Mouse (Mus musculus) urinary bladder, postnatal 14 days (tissue): ENCODE results near the gene Apoe.

Source experiments
- DNase-seq: peaks from one replicate; pipeline ENCODE4 v3.0.0; 2021; ENCODE audit warnings: low spot score

The Apoe gene

DNA sequence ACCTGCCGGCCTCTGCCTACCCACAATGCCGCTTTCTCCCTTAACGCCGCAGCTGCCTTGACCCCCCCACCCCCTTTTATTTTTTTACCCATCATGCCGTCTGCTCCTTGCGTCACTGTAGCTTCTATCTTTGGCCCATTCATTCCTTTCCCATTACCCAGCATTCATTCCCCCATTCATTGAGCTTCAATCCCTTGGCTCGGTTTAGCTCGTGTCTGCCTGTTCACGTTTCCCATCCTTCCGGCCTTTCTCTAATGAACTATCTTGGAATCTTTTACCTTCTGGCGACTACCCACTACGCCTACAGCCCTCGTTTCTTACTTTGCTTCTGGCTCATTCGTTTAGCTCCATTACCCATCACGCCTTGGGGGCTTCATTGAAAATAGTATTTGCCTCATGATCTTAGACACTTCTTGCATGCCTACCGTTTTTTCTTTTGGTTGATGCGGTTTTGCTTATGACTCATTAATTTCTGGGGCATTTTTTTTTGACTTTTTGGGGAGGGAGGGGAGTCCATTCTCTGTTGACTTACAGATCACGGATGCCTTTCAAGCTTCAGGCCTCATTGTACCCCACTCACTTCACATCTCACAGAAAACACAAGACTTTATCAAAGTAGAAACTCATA lies 17.2 kb upstream of the Apoe start:
- no peak for DNase-seq

DNA sequence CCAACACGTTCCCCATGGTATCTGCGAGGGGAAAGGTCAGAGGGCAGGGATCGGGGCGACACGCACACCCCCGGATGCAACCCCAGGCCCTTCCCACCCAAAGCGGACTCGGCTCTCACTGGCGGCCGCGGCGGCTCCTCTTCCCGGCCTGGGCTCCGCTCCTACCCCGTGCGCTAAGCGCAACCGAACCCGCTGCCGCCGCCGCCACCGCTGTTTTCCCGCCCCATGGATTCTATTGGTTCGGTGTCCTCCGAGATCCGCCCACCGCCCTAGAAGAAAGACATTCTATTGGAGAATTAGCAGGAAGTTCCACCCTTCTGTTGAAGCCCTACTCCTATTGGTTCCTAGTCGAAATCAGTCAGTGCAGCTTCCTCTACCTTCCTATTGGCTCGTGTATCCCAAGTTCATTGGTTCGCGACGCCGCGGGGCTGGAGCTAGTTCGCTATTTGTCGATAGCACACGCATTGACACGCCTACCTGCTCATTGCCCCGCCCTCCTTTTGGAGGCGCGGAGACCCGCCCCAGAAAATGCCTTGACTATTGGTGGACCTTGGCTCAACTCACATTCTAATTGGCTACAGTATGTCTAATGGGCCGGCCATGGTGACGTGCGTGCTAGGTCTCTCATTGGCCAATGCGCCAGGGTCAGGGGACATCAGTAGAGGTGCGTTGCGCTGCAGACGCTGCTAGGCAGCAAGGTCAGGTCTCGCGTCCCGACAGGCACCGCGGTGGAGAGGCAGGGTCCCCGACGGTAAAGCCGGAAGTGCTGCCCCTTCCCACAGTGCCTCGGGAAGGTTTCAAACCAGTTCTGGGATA lies 16.5 kb upstream of the Apoe start, which contains the start of gene Tomm40:
Gene Tomm40, minus strand, starts transcription at position 200 of the 816 bp plus-strand sequence.
- DNase-seq: peak; percentile 99

GRCm38 (mm10) chr7:19714836-19715235 lies 15.8 kb upstream of the Apoe start:
- no peak for DNase-seq

DNA sequence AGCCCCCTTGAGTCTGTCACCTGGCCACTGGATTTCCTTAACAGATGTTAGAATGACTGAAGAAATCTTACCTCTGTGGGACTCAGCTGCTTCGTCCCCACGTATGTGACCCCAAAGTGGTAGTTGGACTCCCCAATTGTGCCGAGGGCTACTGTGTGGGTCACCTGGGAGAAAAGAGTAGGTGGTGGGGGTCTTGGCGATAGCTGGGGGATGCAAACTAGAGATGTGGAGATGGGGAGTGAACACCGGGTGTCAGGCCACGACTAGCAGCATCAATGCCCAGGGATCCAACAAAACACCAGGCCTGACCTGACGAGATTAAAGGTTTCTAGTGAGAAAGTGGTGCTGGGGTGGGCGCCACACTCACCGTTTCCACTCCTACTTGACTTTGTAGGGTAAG lies 14.6 kb upstream of the Apoe start:
- no peak for DNase-seq

- DNase-seq: no peak
These were observed 14.2 kb upstream of the Apoe start for GRCm38 (mm10) chr7:19713196-19713595.

DNA sequence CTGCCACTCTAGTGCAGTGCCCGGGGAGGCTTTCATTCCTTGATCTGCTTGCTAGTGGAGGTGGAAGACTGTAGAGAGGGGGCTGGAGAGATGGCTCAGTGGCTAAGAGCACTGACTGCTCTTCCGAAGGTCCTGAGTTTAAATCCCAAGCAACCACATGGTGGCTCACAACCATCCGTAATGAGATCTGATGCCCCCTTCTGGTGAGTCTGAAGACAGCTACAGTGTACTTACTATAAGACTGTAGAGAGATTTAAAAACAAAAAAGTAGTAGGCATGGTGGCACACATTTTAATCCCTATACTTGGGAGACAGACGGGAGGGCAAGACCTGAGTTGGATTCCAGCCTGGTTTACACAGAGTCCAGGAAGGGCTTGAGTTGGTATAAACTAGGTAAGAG lies 13.4 kb upstream of the Apoe start:
- no peak for DNase-seq

DNA sequence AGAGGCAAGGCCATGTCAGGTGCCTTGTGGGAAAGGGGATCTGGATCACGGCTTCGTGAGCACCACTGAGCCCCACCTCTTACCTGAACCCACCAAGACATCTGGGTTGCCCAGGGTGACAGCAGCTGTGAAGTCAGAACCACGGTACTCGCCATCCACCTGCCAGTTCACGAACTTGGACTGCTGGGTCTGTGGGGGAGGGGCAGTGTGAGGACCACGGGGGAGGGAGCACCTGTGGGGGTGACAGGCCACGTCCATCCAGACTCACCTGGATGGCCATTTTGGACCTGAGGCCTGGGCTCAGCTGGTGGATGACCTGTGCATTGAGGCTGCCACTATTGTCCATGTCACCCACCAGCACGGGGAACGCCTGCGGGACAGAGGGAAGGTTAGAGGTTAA lies 11.7 kb upstream of the Apoe start:
- DNase-seq: no peak

DNA sequence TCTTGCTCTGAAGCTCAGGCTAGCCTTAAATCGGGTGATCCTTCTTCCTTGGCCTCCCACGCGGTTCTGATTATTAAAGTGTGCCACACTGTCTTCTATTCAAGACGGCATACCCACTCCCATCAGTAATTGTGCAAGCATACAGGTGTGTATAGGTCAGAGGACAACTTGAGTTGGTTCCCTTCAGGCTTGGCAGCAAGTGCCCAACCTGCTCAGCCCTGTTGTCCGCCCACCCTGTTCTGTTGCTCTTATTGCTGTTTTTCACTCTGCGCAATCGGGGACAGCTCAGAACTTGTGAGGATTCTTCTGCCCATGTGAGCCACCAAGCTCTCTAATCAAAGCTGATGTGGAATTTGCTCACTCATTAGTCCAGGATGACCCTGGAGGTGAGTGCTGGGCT lies 6.3 kb upstream of the Apoe start:
- DNase-seq: no peak

DNA sequence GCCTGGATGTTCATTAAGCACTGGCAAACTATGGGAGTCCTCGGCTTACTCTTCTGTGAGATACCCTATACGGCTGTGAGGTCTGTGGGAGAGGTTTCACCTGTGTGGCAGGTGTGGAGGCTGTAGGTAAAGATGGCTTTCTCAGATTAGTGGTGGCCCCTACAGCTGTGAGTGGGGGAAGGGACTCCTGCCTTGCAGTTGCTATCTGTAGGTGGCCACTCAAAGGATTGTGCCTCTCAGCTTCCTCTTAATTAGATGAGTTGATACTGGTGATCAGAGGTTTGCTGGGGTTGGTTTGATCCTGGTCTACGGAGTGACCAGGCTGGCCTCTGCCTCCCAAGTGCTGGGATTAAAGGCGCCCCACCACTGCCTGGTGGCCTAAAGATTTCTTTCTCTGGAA lies 5.5 kb upstream of the Apoe start:
- DNase-seq: no peak

- DNase-seq: no peak
These were observed 4.0 kb upstream of the Apoe start for GRCm38 (mm10) chr7:19702859-19703555.

DNA sequence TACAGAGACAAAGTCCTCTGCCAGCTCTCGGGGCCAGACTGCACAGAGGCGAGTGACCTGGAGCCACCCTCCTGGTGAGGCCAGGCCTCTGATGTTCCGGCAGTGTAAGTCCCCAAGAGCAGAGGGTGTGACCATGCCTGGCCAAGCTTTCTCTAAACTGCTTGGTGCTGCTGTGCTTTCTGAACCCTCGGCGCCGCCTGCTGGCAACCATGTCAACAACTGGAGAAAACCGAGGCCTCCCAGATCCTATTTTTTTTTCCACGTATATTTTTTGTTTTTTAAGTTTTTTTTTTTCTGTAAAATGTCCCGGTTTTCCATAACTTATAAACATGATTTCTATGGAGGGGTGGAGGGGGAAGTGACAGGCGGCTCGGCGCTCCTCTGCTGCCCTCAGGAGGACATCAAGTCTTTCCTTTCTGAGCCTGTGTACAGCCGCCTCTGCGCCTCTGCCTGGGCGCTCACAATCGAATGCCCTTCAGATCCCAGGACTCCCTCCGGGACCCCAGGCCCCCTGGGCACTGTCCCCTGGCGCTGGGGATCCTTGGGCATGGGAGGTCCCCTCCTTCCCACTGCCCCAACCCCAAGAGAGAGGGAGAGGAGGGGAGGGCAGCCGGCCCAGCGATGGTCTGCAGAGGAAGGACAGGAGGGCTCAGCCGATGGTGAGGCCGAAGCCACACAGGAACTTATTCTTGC lies 2.2 kb upstream of the Apoe start:
- DNase-seq: peak; percentile 80

GRCm38 (mm10) chr7:19700299-19701068 lies 1.5 kb upstream of the Apoe start:
- DNase-seq: no peak

DNA sequence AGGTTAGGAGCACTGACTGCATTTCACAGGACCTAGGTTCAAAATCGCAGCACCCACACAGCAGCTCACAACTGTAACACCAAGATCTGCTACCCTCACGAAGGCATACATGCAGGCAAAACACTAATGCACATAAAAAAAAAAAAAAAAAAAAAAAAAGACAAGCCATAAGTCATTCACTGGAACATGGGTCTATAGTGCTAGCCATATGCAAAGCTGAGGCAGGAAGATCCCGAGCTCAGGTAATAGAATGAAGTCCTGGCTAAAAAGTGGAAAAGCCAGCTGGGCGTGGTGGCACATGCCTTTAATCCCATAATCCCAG lies 800 bp upstream of the Apoe start:
- no peak for DNase-seq

- no peak for DNase-seq
These were observed 760 bp downstream of the Apoe start for GRCm38 (mm10) chr7:19697949-19698906.

GRCm38 (mm10) chr7:19696336-19696873 lies 2.6 kb downstream of the Apoe start:
- DNase-seq: no peak

- no peak for DNase-seq
These were observed 3.1 kb downstream of the Apoe start for GRCm38 (mm10) chr7:19695881-19696280.

GRCm38 (mm10) chr7:19695213-19695594 lies 3.8 kb downstream of the Apoe start:
- DNase-seq: no peak

GRCm38 (mm10) chr7:19694336-19695212 lies 4.4 kb downstream of the Apoe start:
- no peak for DNase-seq

DNA sequence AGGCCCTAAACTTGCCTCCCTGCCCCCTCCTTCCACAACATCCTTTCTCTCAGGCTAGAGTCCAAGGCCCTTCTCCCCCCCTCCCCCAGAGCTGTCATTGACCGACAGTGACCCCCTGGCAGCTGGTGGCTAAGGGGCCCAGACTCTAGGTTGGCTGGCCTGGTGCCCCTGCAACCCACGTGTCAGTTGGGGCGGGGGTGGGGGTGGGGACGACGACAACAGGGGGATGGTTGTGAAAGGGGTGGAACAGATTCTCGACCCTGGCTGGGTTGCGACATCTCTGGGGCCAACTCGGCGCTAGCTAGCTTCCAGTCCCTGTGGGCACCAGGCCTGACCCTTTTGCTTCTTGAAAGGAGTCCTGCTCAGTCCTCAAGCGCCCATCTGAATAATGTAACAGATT lies 5.6 kb downstream of the Apoe start:
- peak; percentile 66 for DNase-seq
